Mouse (Mus musculus) midbrain, embryonic 12.5 days (tissue): Measurements from ENCODE around the gene Gstp2. TPM values are rescaled to one million over a fixed set of nuclear protein-coding genes. Genes with fewer than 3 reads are reported as not detected.
"Not testable (repeated sequence)": the region's sequence is repeated elsewhere in the genome, so short reads cannot be mapped to it uniquely, and the experiment has no call there.

ENCODE experiments used
- ATAC-seq: fragments of 200-750 bp; cut with Nextera tagmentation; 2 replicates; pipeline ENCODE4 v1.8.0; 2017; ENCODE audit warnings: low read depth, moderate TSS enrichment, moderate library complexity; ENCODE audit not compliant: low FRiP score
- H3K27ac ChIP-seq: fragments of 300-500 bp; sonication (generic); replicated peaks from 2 replicates; pipeline ENCODE4 v1.5.1; 2016; ENCODE audit warnings: mild to moderate bottlenecking
- H3K27me3 ChIP-seq: fragments of 300-500 bp; sonication (generic); 2 replicates; pipeline ENCODE4 v1.6.1; 2016; ENCODE audit warnings: mild to moderate bottlenecking
- H3K36me3 ChIP-seq: fragments of 300-500 bp; sonication (generic); 2 replicates; pipeline ENCODE4 v1.6.1; 2016
- H3K4me1 ChIP-seq: fragments of 300-500 bp; sonication (generic); 2 replicates; pipeline ENCODE4 v1.6.1; 2016
- H3K4me2 ChIP-seq: fragments of 300-500 bp; sonication (generic); replicated peaks from 2 replicates; pipeline ENCODE4 v1.6.1; 2016; ENCODE audit warnings: mild to moderate bottlenecking, moderate library complexity
- H3K4me3 ChIP-seq: fragments of 300-500 bp; sonication (generic); 2 replicates; pipeline ENCODE4 v1.5.1; 2016; ENCODE audit warnings: mild to moderate bottlenecking
- H3K9ac ChIP-seq: fragments of 300-500 bp; sonication (generic); replicated peaks from 2 replicates; pipeline ENCODE4 v1.6.1; 2016; ENCODE audit warnings: mild to moderate bottlenecking, moderate library complexity
- H3K9me3 ChIP-seq: fragments of 300-500 bp; sonication (generic); 2 replicates; pipeline ENCODE4 v1.6.1; 2016; ENCODE audit warnings: mild to moderate bottlenecking
- WGBS: fragments of 180-500 bp; shearing (Covaris S2); methylation state at CpG from one replicate; pipeline ENCODE4 v1.1.7; 2016; 5-methylcytosine and 5-hydroxymethylcytosine counted together
- polyA plus RNA-seq: library from polyadenylated mRNA; unstranded; fragments of >200 nt; fragmentation: Nextera tagmentation; extraction: Ambion mirVana; gene quantifications from 2 replicates; pipeline ENCODE4 v1.2.1, GENCODE M21; 2016

The Gstp2 gene
- polyA plus RNA-seq, 1 experiment from 2014 or later, result 2.4 TPM

GRCm38 (mm10) chr19:4055947-4056693 lies 10.3 kb upstream of the Gstp2 start:
- Histone ChIP-seq H3K4me3 (no peak overlapping the region), H3K4me1 (no peaks in the 10 kb centered on the region), H3K27me3 (no peaks in the 10 kb centered on the region), H3K4me2 (no peak overlapping the region), H3K9me3 (no peaks in the 10 kb centered on the region), H3K36me3 (no peaks in the 10 kb centered on the region), H3K9ac (no peak overlapping the region), H3K27ac (no peak overlapping the region)
- no peak for ATAC-seq
- 67% methylated on average over 15 of the region's 15 CpGs for WGBS

GRCm38 (mm10) chr19:4055216-4055946 lies 9.6 kb upstream of the Gstp2 start:
- ATAC-seq, result no peak
- WGBS, result 73% methylated on average over 8 of the region's 8 CpGs
- no peaks in the 10 kb centered on the region for H3K36me3 ChIP-seq

GRCm38 (mm10) chr19:4054613-4055012 lies 8.8 kb upstream of the Gstp2 start:
- no peak overlapping the region for H3K9ac ChIP-seq
- H3K36me3 ChIP-seq, result no peaks in the 10 kb centered on the region
- H3K4me1 ChIP-seq, result no peaks in the 10 kb centered on the region
- H3K27ac ChIP-seq, result no peak overlapping the region
- no peak for ATAC-seq
- no peaks in the 10 kb centered on the region for H3K27me3 ChIP-seq
- no peak overlapping the region for H3K4me2 ChIP-seq
- 84% methylated on average over 5 of the region's 5 CpGs for WGBS
- H3K9me3 ChIP-seq, result no peaks in the 10 kb centered on the region
- no peak overlapping the region for H3K4me3 ChIP-seq

More at GRCm38 (mm10) chr19:4055216-4055946, 9.6 kb upstream of the Gstp2 start:
- Histone ChIP-seq H3K9me3 (no peaks in the 10 kb centered on the region), H3K27me3 (no peaks in the 10 kb centered on the region), H3K9ac (no peak overlapping the region), H3K4me1 (no peaks in the 10 kb centered on the region), H3K4me2 (no peak overlapping the region), H3K27ac (no peak overlapping the region), H3K4me3 (no peak overlapping the region)

GRCm38 (mm10) chr19:4052516-4053030 lies 6.8 kb upstream of the Gstp2 start:
- H3K9me3 ChIP-seq, result no peaks in the 10 kb centered on the region
- no peak overlapping the region for H3K27ac ChIP-seq
- H3K27me3 ChIP-seq, result no peaks in the 10 kb centered on the region
- H3K4me2 ChIP-seq, result no peak overlapping the region
- whole genome bisulfite sequencing, result 84% methylated on average over 5 of the region's 5 CpGs
- no peak overlapping the region for H3K4me3 ChIP-seq
- H3K36me3 ChIP-seq, result no peaks in the 10 kb centered on the region
- ATAC-seq, result no peak
- no peaks in the 10 kb centered on the region for H3K4me1 ChIP-seq
- H3K9ac ChIP-seq, result no peak overlapping the region

- no peaks in the 10 kb centered on the region for H3K27me3 ChIP-seq
- no peak overlapping the region for H3K9ac ChIP-seq
- no peak for ATAC-seq
- no peak overlapping the region for H3K27ac ChIP-seq
- H3K4me2 ChIP-seq, result no peak overlapping the region
- H3K4me1 ChIP-seq, result no peaks in the 10 kb centered on the region
- 52% methylated on average over 10 of the region's 10 CpGs for WGBS
- H3K36me3 ChIP-seq, result no peaks in the 10 kb centered on the region
- H3K9me3 ChIP-seq, result no peaks in the 10 kb centered on the region
- H3K4me3 ChIP-seq, result no peak overlapping the region
These were observed 6.1 kb upstream of the Gstp2 start for GRCm38 (mm10) chr19:4051741-4052515.

GRCm38 (mm10) chr19:4051016-4051415 lies 5.2 kb upstream of the Gstp2 start:
- no peak overlapping the region for H3K4me3 ChIP-seq
- no peak overlapping the region for H3K4me2 ChIP-seq
- no peak overlapping the region for H3K9ac ChIP-seq
- no peak overlapping the region for H3K27ac ChIP-seq
- H3K36me3 ChIP-seq, result no peaks in the 10 kb centered on the region
- no peaks in the 10 kb centered on the region for H3K27me3 ChIP-seq
- H3K4me1 ChIP-seq, result no peaks in the 10 kb centered on the region
- ATAC-seq, result no peak
- no peaks in the 10 kb centered on the region for H3K9me3 ChIP-seq
- 92% methylated on average over 5 of the region's 5 CpGs for WGBS

- H3K27me3 ChIP-seq, H3K9ac ChIP-seq, H3K36me3 ChIP-seq, H3K4me1 ChIP-seq, H3K9me3 ChIP-seq, H3K4me3 ChIP-seq, ATAC-seq, H3K27ac ChIP-seq, H3K4me2 ChIP-seq: not testable (repeated sequence)
- 78% methylated on average over 5 of the region's 5 CpGs for WGBS
These were observed 3.2 kb upstream of the Gstp2 start for GRCm38 (mm10) chr19:4049069-4049468.

- H3K4me2 ChIP-seq, result no peak overlapping the region
- no peak overlapping the region for H3K9ac ChIP-seq
- no peak for ATAC-seq
- H3K27me3 ChIP-seq, result no peaks in the 10 kb centered on the region
- no peaks in the 10 kb centered on the region for H3K9me3 ChIP-seq
- no peaks in the 10 kb centered on the region for H3K36me3 ChIP-seq
- WGBS, result 15% methylated on average over 4 of the region's 4 CpGs
- no peaks in the 10 kb centered on the region for H3K4me1 ChIP-seq
- H3K4me3 ChIP-seq, result no peak overlapping the region
- no peak overlapping the region for H3K27ac ChIP-seq
These were observed 2.0 kb upstream of the Gstp2 start for GRCm38 (mm10) chr19:4047859-4048258.

GRCm38 (mm10) chr19:4046866-4047254 lies 1.0 kb upstream of the Gstp2 start:
- Histone ChIP-seq H3K27me3 (peaks cover 6% of the 10 kb centered on the region; the same call in 1 of the 2 replicates), H3K4me3 (no peak overlapping the region), H3K9ac (no peak overlapping the region), H3K27ac (no peak overlapping the region), H3K4me2 (no peak overlapping the region), H3K9me3 (no peaks in the 10 kb centered on the region), H3K36me3 (no peaks in the 10 kb centered on the region), H3K4me1 (no peaks in the 10 kb centered on the region)
- no peak for ATAC-seq
- WGBS, result 82% methylated on average over 8 of the region's 8 CpGs

GRCm38 (mm10) chr19:4044109-4044508 lies 1.7 kb downstream of the Gstp2 start:
- H3K27me3 ChIP-seq, H3K9me3 ChIP-seq, H3K4me2 ChIP-seq, ATAC-seq, H3K4me1 ChIP-seq, H3K4me3 ChIP-seq, H3K36me3 ChIP-seq, H3K9ac ChIP-seq, H3K27ac ChIP-seq: not testable (repeated sequence)
- WGBS, result 90% methylated on average over 5 of the region's 5 CpGs

GRCm38 (mm10) chr19:4042124-4042523 lies 3.7 kb downstream of the Gstp2 start:
- Histone ChIP-seq H3K36me3 (no peaks in the 10 kb centered on the region), H3K9ac (no peak overlapping the region), H3K27me3 (peaks cover 8% of the 10 kb centered on the region; the same call in 1 of the 2 replicates), H3K4me3 (no peak overlapping the region), H3K27ac (no peak overlapping the region), H3K4me2 (no peak overlapping the region), H3K9me3 (no peaks in the 10 kb centered on the region), H3K4me1 (peaks cover 9% of the 10 kb centered on the region)
- no peak for ATAC-seq
- WGBS, result 82% methylated on average over 14 of the region's 14 CpGs

- peaks cover 12% of the 10 kb centered on the region for H3K4me1 ChIP-seq
- H3K36me3 ChIP-seq, H3K9ac ChIP-seq, H3K4me3 ChIP-seq, H3K9me3 ChIP-seq, H3K27me3 ChIP-seq, ATAC-seq, H3K4me2 ChIP-seq, H3K27ac ChIP-seq: not testable (repeated sequence)
- 84% methylated on average over 4 of the region's 4 CpGs for WGBS
These were observed 4.3 kb downstream of the Gstp2 start for GRCm38 (mm10) chr19:4041500-4041899.
